Mouse (Mus musculus) layer of hippocampus, adult 8-10 months (tissue): ENCODE results near the gene Nelfb. TPM values are rescaled to one million over a fixed set of nuclear protein-coding genes. Genes with fewer than 3 reads are reported as not detected.
"Not testable (repeated sequence)": the region's sequence is repeated elsewhere in the genome, so short reads cannot be mapped to it uniquely, and the experiment has no call there.

Experiments
- DNase-seq, 2 experiments: peaks; one replicate each; pipeline ENCODE4 v3.0.0; 2022; ENCODE audit warnings: low spot score in 2 of 2
- total RNA-seq, 4 experiments: library from RNA; stranded (reverse); gene quantifications; 2 replicates each; pipeline ENCODE4 v1.2.4; 2022

Nelfb gene
- 10 to 100 TPM; 56.7 to 64.9 (median 64.0) TPM for total RNA-seq

DNA sequence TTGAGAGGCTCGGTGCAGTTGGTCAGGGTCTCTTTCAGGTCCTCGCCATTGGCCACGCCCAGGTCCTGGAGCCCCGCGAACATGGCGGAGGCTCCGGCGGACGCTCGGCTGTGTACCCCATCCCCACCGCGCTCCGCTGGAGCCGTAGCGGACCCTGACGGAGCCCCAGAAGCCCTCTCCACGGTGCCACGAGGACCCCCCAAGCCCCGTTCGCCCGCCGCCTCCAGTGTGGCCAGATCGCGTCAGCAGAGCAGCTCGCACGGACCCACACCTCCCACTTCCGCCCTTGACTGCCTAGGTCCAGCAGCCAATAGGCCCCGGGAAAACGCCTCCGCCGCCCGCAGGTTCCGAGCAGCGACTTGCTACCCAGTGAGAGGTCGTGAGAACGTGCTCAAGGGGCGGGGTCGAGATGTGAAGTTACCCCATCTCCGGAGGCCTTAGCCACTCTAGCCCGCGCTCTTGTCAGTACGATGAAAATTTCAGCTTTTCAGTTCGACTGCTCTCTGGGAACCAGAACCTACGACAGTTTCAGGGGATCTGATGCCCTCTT is at the start of gene Nelfb:
TSS of gene Nelfb (minus strand) at position 369 of the 550 bp plus-strand sequence.
- DNase-seq = peak; percentile 75 to 80

DNA sequence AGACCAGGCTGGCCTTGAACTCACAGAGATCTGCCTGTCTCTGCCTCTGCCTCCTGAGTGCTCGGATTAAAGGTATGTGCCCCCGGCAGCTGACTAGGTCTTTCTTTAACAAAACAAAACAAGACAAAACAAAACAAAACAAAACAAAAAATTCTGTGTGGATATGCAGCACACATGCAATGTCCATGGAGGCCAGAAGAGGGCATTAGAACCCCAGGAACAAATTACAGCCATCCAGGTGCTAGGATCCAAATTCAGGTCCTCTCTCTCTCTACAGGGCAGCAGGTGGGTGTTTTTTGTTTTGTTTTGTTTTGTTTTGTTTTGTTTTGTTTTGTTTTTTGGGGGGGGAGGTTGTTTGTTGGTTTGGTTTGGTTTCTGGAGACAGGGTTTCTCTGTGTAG is 47.6 kb upstream of the Nelfb start:
- no peak for DNase-seq

GRCm38 (mm10) chr2:25257250-25257649 is 46.0 kb upstream of the Nelfb start:
- not testable (repeated sequence) for DNase-seq

- not testable (repeated sequence) for DNase-seq
These were observed 45.3 kb upstream of the Nelfb start for GRCm38 (mm10) chr2:25256443-25257109.

GRCm38 (mm10) chr2:25255284-25255779 is 44.0 kb upstream of the Nelfb start, which contains the start of gene Tmem203:
Gene Tmem203, plus strand, starts transcription at chr2:25255439.
- peak in 1 of 2 experiments; percentile 78 for DNase-seq

- no peak for DNase-seq
These were observed 41.0 kb upstream of the Nelfb start for GRCm38 (mm10) chr2:25252331-25252730.

DNA sequence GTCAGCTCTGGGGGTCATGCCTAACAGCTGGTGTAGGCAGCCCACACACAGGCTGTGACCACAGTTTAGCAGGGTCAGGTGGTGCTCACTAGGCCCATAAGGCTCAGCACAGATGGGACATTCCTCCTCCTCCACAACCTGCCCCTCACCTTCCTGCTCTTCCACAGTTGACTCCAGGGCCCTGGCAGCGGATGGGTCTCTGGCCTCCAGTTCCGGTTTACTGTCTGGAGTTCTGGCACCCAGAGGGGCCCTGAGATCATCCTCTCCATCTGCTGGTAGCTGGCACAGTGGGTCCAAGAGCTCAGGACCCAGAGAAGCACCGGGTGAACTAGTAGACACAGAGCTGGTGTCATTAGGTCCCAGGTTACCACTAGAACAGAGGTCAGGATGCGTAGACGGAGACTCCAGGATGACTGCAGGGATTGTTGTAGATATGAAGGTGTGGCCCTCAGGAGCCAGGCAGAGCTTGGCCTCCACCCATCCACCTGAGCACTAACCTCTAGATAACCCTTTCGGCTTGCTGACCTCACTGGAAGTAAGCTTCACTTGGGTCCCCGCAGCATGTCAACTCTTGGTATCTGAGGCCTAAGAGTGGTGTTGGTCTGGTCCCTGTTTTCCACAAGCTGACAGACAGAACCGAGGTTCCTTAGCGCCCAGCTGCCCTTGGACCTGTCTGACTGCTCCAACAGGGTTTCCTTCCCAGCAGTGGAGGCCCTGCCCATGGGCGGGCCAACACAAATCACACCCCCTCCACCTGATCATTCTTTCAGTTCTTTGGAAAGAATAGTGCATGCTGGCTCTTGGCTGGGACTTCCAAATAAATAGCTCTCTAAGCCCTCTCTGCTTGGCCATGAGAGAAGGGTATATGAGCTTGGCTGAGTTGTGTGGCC is 35.1 kb upstream of the Nelfb start, which contains the start of gene AL732309.1:
TSS of gene AL732309.1 (minus strand) at position 681 of the 890 bp plus-strand sequence.
- no peak for DNase-seq

- no peak for DNase-seq
These were observed 32.9 kb upstream of the Nelfb start for GRCm38 (mm10) chr2:25244144-25244543.

DNA sequence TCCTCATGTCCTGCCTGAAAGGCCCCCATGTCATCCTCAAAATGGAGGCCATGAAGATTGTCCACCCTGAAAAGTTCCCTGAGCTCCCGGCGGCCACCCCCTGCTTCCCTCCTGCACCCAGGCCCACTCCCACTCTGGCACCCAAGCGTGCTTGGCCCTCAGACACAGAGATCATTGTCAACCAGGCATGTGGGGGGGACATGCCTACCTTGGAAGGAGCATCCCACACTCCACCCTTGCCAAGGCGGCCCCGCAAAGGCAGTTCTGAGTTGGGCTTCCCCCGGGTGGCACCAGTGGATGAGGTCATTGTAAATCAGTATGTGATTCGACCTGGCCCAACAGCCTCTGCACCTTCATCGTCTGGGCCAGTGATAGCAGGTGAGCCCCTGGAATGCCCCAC is 32.1 kb upstream of the Nelfb start:
- DNase-seq = no peak

- no peak for DNase-seq
These were observed 30.8 kb upstream of the Nelfb start, which contains the start of the genes Rnf208 and Cysrt1 for GRCm38 (mm10) chr2:25242101-25242506. Gene Rnf208, plus strand, starts transcription at chr2:25242255. Gene Cysrt1, minus strand, starts transcription at chr2:25242452.

DNA sequence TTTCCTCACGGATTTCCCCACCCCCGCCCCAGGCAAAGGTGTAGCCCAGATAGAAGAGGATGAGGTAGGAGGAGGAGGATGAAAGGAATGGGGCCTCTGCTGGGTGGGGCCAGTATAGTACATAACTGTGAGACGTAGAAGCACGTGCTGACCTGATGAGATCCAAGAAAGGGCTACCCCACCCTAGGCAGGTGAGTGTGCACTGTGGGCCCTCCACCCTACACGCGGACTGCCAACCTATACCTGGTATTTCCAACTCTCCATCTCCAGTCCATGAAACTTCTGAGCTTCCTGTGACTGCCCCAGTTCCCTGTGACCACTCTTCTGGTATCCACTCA is 30.1 kb upstream of the Nelfb start:
- no peak for DNase-seq

DNA sequence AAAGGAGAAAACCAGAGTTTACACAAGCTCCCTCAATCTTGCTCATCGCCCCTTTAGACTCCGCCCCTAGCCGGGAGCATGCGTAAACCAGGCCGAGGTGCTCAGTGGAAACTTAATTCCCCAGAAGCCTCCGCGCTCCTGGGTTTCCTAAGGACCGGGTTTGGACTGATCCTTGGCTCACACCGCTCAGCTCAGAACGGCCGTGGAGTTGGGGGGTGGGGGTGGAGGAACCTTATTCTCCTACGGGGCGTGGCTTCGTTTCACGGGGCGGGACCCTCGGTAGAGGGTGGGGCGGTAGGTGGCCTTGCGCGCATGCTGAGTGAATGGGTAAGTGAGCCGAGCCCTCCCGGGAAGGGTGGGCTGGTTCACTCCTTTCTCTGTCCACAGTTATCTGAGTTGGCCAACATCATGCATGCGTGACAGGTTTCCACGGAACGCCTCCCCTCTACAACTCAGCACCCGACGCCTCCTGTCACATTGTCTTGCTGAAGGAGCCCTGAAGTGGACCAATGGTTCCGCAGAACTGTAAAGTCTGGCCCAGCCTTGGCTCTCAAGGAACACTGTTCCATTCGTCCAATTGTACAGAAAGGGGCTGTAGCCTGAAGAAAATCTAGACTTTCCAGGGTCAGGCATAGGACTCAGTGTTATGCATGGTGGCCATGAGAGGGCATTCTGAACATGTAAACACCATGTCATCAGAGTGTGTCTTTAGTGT is 29.6 kb upstream of the Nelfb start:
- DNase-seq = peak; percentile 60 to 64

- DNase-seq = no peak
These were observed 29.0 kb upstream of the Nelfb start for GRCm38 (mm10) chr2:25240310-25240709.

DNA sequence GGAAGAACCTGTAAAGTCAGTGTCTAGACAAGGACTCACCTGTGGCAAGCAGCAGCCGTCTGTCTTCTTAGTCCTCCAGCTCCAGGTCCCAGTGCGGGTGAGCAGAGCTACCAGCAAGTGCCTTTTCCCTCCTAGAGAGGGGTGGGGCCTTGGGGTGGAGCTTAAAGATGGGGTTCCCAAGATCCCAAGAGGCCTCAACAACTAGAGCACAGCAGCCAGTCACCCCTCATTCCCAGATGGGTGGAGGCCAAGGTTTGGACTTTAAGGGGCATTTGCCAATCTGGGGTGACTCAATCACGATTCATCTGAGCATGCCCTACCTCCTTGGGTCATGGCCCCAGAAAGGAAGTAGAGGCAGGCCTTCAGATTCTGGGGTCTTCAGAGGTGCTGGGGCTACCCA is 28.5 kb upstream of the Nelfb start:
- DNase-seq = no peak

DNA sequence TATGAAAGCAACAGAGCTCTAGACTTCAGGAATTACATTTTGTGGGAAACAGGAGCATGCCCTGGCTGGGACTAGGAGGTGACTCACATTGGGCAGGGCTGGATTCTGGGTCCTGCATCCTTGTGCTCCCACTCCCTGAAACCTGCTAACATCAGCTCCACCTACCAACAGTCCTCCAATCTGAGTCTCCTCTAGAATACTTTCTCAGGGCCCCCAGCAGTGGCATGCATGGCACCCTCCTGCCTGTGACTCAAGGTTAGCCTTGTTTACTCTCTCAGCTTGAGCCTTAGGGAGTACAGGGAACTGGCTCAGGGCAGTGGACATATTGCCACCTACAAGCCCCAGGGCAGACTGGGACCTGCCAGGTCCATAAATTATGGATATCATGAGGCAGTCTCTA is 26.8 kb upstream of the Nelfb start:
- DNase-seq = no peak

DNA sequence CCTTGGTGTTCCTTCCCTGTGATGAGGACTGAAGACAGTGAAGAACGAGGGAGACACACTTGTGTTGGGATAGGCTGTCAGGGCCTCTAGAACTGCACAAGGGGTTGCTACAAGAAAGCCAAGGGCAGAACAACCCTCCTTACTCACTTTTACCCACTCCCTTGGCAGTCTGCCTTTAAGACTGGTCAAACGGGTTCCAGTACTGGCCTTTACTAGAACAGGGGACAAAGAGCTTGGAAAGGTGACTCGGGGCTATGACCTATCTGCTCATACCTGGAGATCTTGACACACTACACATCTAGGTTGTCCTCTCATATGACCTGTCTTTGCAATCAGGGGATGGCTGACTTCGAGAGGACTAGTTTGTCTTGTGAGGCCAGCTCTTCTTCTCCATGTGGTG is 26.2 kb upstream of the Nelfb start:
- DNase-seq = no peak

DNA sequence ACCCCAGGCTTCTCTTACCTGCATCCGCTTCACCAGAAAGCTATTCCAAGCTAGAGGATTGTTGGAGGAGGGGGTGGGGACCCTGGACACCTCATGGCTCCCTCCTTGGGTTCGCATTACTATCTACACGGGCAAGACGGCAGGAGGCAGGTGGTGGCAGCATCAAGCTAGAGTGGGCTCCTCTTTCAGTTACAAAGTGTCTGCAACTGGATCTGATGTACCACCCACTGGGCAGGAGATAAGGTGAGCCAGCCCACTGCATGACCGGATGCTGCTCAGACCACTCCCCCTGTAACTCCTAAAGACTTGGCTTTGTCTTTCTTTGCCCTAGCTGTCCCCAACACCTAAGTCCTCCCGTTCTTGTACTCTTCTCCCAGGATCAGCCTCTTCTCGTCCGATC is 25.3 kb upstream of the Nelfb start, which contains the start of gene Rnf224:
TSS of gene Rnf224 (minus strand) at position 174 of the 400 bp plus-strand sequence.
- no peak for DNase-seq

GRCm38 (mm10) chr2:25234551-25235220 is 23.4 kb upstream of the Nelfb start:
- no peak for DNase-seq

GRCm38 (mm10) chr2:25234050-25234449 is 22.8 kb upstream of the Nelfb start, which contains the start of gene Slc34a3:
Gene Slc34a3, minus strand, starts transcription at chr2:25234364.
- no peak for DNase-seq

DNA sequence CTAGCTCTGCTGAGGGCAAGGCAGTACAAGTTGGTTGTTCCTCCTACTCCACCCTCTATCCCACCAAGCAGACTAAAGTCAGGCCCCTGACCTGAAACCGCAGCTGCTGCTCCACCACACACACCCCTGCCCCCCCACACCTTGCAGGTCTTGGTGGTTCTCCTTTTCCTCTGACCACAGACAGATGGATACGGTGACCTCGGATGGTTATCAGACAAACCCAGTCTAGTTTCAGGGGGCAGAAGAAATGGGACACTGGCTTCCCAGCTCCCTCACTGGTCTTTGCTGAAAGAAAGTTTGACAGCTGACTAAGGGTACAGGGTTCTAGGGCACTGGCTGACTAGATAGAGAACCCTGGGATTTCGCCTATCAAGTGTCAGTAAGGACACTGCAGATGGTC is 22.1 kb upstream of the Nelfb start:
- DNase-seq = no peak
